Mouse (Mus musculus) C2C12 (cell line): Measurements from ENCODE around the gene Calm1. TPM values are rescaled to one million over a fixed set of nuclear protein-coding genes. Genes with fewer than 3 reads are reported as not detected.

ENCODE experiments used
- H3K27me3 ChIP-seq: one replicate; pipeline ENCODE4 v1.6.1; 2011; ENCODE audit not compliant: control insufficient read depth, insufficient read depth, insufficient read length
- H3K36me3 ChIP-seq: one replicate; pipeline ENCODE4 v1.6.1; 2011; ENCODE audit not compliant: control insufficient read depth, insufficient read depth
- H3K4me3 ChIP-seq: one replicate; pipeline ENCODE4 v1.5.1; 2011; ENCODE audit warnings: mild to moderate bottlenecking, control low read depth; ENCODE audit not compliant: poor library complexity, insufficient read depth, severe bottlenecking
- H3K79me2 ChIP-seq: one replicate; pipeline ENCODE4 v1.6.1; 2011; ENCODE audit not compliant: control insufficient read depth, insufficient read depth
- H3K79me3 ChIP-seq: one replicate; pipeline ENCODE4 v1.6.1; 2011; ENCODE audit warnings: low read depth, control low read depth
- H3ac ChIP-seq: one replicate; pipeline ENCODE3; 2011; ENCODE audit warnings: low read depth; ENCODE audit not compliant: control insufficient read depth, insufficient read length
- CEBPB ChIP-seq: IDR thresholded peaks from one replicate; pipeline ENCODE4 v1.6.1; 2011; ENCODE audit warnings: low read depth, mild to moderate bottlenecking, control low read depth, moderate library complexity
- CTCF ChIP-seq: IDR thresholded peaks from one replicate; pipeline ENCODE4 v1.5.1; 2011; ENCODE audit not compliant: control insufficient read depth, insufficient read depth, insufficient read length
- FOSL1 ChIP-seq: IDR thresholded peaks from one replicate; pipeline ENCODE4 v1.8.0; 2011; ENCODE audit warnings: mild to moderate bottlenecking, low read length; ENCODE audit not compliant: poor library complexity, insufficient read depth, severe bottlenecking
- MAX ChIP-seq: IDR thresholded peaks from one replicate; pipeline ENCODE4 v1.6.1; 2011; ENCODE audit warnings: mild to moderate bottlenecking, control low read depth
- MYOD1 ChIP-seq: IDR thresholded peaks from one replicate; pipeline ENCODE4 v1.6.1; 2011; ENCODE audit warnings: low read depth; ENCODE audit not compliant: control insufficient read depth, insufficient read length
- MYOG ChIP-seq: IDR thresholded peaks from one replicate; pipeline ENCODE4 v1.6.1; 2011; ENCODE audit not compliant: control insufficient read depth, insufficient read length; ENCODE audit errors: extremely low read depth
- USF1 ChIP-seq: IDR thresholded peaks from one replicate; pipeline ENCODE4 v1.6.1; 2011; ENCODE audit warnings: low read depth, mild to moderate bottlenecking, control low read depth, moderate library complexity
- polyA plus RNA-seq: library from polyadenylated mRNA; unstranded; fragments of >200 nt; fragmentation: generic; extraction: Trizol; gene quantifications from one replicate; pipeline ENCODE4 v1.2.1, GENCODE M21; 2012; ENCODE audit warnings: missing spikeins

Gene Calm1
- polyA plus RNA-seq, 1 experiment: 397 TPM

DNA sequence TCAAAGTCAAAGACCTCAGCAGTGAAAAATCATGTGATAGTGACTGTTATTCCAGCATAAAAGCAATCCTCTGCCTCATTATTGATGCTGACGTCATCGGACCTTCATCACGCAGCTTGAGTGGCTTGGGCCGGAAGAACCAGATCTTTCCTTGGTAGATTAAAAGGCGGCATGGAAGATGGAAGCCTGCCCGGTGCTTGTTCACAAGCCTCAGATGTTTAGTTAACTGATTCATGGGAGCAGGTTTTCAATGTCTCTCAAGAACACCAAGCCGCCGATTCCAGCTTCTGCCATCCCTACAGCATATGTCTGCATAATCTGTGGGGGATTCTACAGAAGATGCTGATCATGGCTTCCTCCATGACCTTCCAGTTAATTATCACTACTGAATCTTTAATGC is 32.3 kb upstream of the Calm1 start:
- no peak overlapping the region for H3ac ChIP-seq

DNA sequence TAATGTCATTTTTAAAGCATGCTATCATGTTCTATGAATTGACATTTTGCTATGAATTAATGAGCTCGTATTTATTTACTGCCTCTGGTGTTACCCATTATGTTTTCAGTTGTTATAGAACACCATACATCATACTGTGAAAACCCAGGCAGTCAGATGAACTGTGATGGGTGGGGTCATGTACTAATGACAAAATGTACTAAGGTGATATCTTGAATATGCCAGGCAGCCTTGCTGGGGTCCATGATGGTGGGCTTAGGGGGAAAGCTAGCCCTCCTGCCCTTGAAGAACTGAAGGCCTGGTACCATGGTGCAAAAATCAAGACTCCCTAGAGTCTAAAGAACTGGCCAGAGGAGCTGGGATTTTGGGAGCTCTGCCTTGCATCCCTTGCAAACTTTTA is 31.7 kb upstream of the Calm1 start:
- TF ChIP-seq CTCF: no peak
- TF ChIP-seq MYOG: no peak
- no peak for TF ChIP-seq MYOD1
- TF ChIP-seq USF1: no peak
- TF ChIP-seq MAX: no peak
- no peaks in the 10 kb centered on the region for H3K27me3 ChIP-seq
- H3K79me3 ChIP-seq: no peaks in the 10 kb centered on the region
- no peak overlapping the region for H3K4me3 ChIP-seq
- no peak overlapping the region for H3ac ChIP-seq
- H3K36me3 ChIP-seq: no peaks in the 10 kb centered on the region
- no peaks in the 10 kb centered on the region for H3K79me2 ChIP-seq

More for the DNA sequence above, 32.3 kb upstream of the Calm1 start:
- no peaks in the 10 kb centered on the region for H3K27me3 ChIP-seq
- H3K36me3 ChIP-seq: no peaks in the 10 kb centered on the region
- no peak overlapping the region for H3K4me3 ChIP-seq
- no peaks in the 10 kb centered on the region for H3K79me2 ChIP-seq
- H3K79me3 ChIP-seq: no peaks in the 10 kb centered on the region
- TF ChIP-seq CEBPB: no peak
- no peak for TF ChIP-seq USF1
- no peak for TF ChIP-seq FOSL1
- no peak for TF ChIP-seq MAX
- TF ChIP-seq MYOD1: no peak
- no peak for TF ChIP-seq MYOG
- no peak for TF ChIP-seq CTCF

DNA sequence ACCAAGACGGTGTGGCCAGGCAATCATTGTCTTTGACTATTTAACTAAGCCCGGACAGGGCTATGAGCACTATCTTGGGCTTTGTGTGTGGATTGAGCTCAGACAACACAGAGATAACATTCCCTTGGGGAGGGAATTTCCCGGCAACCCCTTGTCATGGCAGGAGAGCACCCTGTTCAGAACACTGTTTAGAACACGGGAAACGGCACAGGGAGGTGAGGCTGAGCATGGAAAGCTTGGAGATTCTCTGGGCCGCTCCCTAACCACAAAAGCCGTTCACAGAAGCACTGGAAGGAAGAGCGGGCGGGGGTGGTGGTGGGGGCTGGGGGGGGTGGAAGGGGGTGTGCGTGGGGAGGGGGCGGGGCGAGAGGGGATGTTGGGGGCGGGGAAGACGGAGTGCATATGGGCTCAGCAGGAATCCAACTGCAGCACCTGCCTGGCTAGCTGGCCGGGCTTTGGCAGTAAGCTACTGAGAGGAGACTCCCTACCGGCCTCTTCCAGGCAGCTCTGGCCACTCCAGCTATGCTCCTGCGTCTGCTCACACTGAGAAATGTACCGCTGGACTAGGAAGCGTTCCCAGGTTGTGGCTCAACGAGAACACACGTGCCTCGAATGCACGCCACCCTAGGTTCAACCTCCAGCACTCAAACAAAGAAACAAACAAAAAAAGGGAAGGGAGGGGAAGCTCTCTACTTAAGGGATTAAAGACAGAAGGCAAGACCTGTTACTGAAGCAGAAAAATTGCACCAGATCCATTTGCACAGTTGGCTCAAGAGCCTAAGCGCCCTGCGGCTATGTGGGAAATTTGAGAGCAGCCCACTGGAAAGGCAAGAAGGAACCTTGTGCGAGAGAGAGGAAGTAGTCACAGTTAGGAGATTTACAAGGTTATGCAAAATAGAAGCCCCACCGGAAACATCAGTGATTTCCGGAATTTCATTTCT is 31.0 kb upstream of the Calm1 start:
- Histone ChIP-seq H3K4me3 (no peak overlapping the region), H3K27me3 (no peaks in the 10 kb centered on the region), H3ac (no peak overlapping the region), H3K79me3 (no peaks in the 10 kb centered on the region), H3K36me3 (no peaks in the 10 kb centered on the region), H3K79me2 (no peaks in the 10 kb centered on the region)
- no peak for TF ChIP-seq MYOG
- TF ChIP-seq CEBPB: no peak
- TF ChIP-seq MYOD1: no peak
- TF ChIP-seq FOSL1: no peak
- TF ChIP-seq MAX: no peak
- no peak for TF ChIP-seq CTCF
- no peak for TF ChIP-seq USF1

DNA sequence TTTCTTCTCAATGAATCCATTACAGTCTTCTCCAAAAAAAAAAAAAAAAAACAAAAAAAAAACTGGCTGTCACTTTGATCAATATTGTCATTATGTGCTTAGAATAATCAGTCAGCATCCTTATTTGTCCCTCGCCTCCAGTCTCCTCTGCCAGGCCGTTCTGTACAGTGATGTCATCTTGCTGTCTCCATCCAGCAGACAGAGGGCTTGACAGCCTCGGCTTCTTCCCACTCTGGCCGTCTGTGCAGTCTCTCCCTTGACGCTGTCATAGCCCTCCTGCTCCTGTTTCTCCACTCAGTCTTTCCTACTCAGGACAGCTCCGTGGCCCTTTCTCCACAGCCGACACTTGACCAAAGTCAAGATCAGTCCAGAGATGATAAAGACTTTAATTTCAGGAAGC is 26.8 kb upstream of the Calm1 start:
- H3K79me2 ChIP-seq: no peaks in the 10 kb centered on the region
- H3K79me3 ChIP-seq: no peaks in the 10 kb centered on the region
- H3K4me3 ChIP-seq: no peak overlapping the region
- no peak overlapping the region for H3ac ChIP-seq
- TF ChIP-seq CEBPB (no peak), MYOD1 (no peak), USF1 (no peak), CTCF (no peak), MAX (no peak), FOSL1 (no peak), MYOG (no peak)
- H3K27me3 ChIP-seq: no peaks in the 10 kb centered on the region
- no peaks in the 10 kb centered on the region for H3K36me3 ChIP-seq

DNA sequence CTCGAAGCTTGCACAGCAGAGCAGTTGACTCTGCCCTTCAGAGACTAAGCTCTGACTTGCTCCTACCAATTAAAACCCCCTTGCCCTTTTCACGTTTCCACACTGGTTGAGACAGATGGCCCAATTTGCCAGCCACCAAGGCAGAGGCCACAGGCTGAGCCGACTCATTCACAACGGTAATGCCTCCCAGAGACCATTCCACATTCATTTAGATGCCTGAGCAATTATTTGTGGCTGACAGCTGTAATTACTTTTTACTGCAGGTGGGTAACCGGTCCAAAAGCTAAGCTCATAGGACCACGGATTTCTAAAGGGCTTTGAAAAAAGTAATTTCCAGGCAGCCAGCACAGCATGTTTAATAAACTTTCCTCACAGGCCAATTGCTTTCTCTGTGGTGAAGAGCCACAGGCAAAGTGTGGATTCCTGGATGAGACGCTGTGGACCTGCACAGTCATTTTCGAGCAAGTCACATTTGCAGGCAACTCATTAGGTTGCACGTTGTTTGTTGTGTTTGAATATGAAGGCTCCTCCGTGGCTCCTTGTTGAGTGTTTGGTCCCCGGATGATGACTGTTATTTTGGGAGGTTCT is 22.7 kb upstream of the Calm1 start:
- no peak overlapping the region for H3K4me3 ChIP-seq
- H3K79me2 ChIP-seq: no peaks in the 10 kb centered on the region
- no peaks in the 10 kb centered on the region for H3K36me3 ChIP-seq
- TF ChIP-seq MYOD1 (no peak), CTCF (no peak), FOSL1 (no peak), MAX (no peak), MYOG (no peak)
- no peaks in the 10 kb centered on the region for H3K79me3 ChIP-seq
- H3K27me3 ChIP-seq: no peaks in the 10 kb centered on the region
- no peak overlapping the region for H3ac ChIP-seq
